Mouse (Mus musculus): Measurements from ENCODE around the gene Nedd8.

DNA sequence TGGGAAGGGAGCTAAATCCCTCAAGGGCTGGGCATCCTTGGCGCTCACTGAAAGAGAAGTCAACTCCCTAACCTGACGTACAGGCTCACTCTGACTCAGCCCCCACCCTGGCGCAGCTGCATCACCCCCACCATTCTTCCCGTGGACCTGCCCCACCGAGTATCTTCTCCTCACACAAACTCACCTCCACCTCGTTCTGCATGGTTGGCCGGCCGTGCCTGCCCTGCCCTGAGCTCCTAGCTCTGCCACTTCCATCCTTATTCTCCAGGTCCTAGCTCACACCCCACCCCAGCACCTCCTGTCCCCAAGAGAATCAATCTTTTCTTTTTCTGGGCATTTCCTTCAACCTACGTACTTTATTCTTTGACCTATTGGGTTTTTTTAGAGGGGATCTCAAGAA is 29.2 kb upstream of the Nedd8 start:
- TF ChIP-seq POLR2A (IDR thresholded peaks at IDR 0.05; ENCODE audit: insufficient read length, low read depth) = no peak
- no peak for TF ChIP-seq E2F4 (IDR thresholded peaks at IDR 0.05; ENCODE audit: insufficient read depth)
- no peak for TF ChIP-seq TCF3 (IDR thresholded peaks at IDR 0.05; ENCODE audit: insufficient read length, low read depth)
- TF ChIP-seq MAX (IDR thresholded peaks at IDR 0.05; ENCODE audit: low read depth) = no peak
- TF ChIP-seq CEBPB (IDR thresholded peaks at IDR 0.05; ENCODE audit: insufficient read depth, poor library complexity, severe bottlenecking) = no peak
- TF ChIP-seq MYOG (IDR thresholded peaks at IDR 0.05; ENCODE audit: control insufficient read depth in 1 of 3, insufficient read depth in 1 of 3, insufficient read length in 2 of 3, low read depth in 2 of 3) = no peak
- TF ChIP-seq USF1 (IDR thresholded peaks at IDR 0.05; ENCODE audit: low read depth) = no peak
- no peak for TF ChIP-seq SRF (IDR thresholded peaks at IDR 0.05; ENCODE audit: control insufficient read depth, insufficient read length, low read depth)
- TF ChIP-seq TCF12 (IDR thresholded peaks at IDR 0.05; ENCODE audit: insufficient read depth, poor library complexity, severe bottlenecking) = no peak
- TF ChIP-seq POLR2AphosphoS2 (IDR thresholded peaks at IDR 0.05; ENCODE audit: insufficient read length, low read depth) = no peak

Measured in myocyte (in vitro differentiated cells).